Mouse (Mus musculus) T-cell, adult 2 months (primary cell): Measurements from ENCODE around the gene Oasl2.
A peak's percentile ranks its signal among the peaks of the same experiment; 100 is the strongest.
"Not testable (repeated sequence)": the region's sequence is repeated elsewhere in the genome, so short reads cannot be mapped to it uniquely, and the experiment has no call there.

ENCODE experiments used
- DNase-seq: peaks from one replicate; pipeline ENCODE4 v3.0.0; 2022; ENCODE audit warnings: low spot score

Oasl2 gene

GRCm38 (mm10) chr5:114896688-114897373 lies at the start of gene Oasl2:
TSS of gene Oasl2 (plus strand) at chr5:114896936.
- peak; percentile 25 for DNase-seq

GRCm38 (mm10) chr5:114851565-114852236 lies 45.0 kb upstream of the Oasl2 start:
- no peak for DNase-seq

GRCm38 (mm10) chr5:114853364-114853763 lies 43.4 kb upstream of the Oasl2 start, which contains the start of gene 4930519G04Rik:
TSS of gene 4930519G04Rik (plus strand) at chr5:114853664.
- not testable (repeated sequence) for DNase-seq

GRCm38 (mm10) chr5:114858582-114858981 lies 38.2 kb upstream of the Oasl2 start, which contains the start of gene Gm9936:
TSS of gene Gm9936 (minus strand) at chr5:114858682.
- no peak for DNase-seq

- peak; percentile 56 for DNase-seq
Measured at GRCm38 (mm10) chr5:114859253-114859652, 37.5 kb upstream of the Oasl2 start.

- no peak for DNase-seq
Measured at GRCm38 (mm10) chr5:114861730-114862129, 35.0 kb upstream of the Oasl2 start.

- DNase-seq, result peak; percentile 40
Measured at GRCm38 (mm10) chr5:114864813-114865212, 31.9 kb upstream of the Oasl2 start.

- DNase-seq, result no peak
Measured at GRCm38 (mm10) chr5:114865279-114865678, 31.5 kb upstream of the Oasl2 start.

GRCm38 (mm10) chr5:114875858-114876257 lies 20.9 kb upstream of the Oasl2 start:
- no peak for DNase-seq

GRCm38 (mm10) chr5:114876331-114876730 lies 20.4 kb upstream of the Oasl2 start:
- no peak for DNase-seq

- no peak for DNase-seq
Measured at GRCm38 (mm10) chr5:114877487-114877886, 19.2 kb upstream of the Oasl2 start.

- no peak for DNase-seq
Measured at GRCm38 (mm10) chr5:114879399-114879798, 17.3 kb upstream of the Oasl2 start.

- DNase-seq, result not testable (repeated sequence)
Measured at GRCm38 (mm10) chr5:114882319-114882718, 14.4 kb upstream of the Oasl2 start.

- no peak for DNase-seq
Measured at GRCm38 (mm10) chr5:114883022-114883421, 13.7 kb upstream of the Oasl2 start.

GRCm38 (mm10) chr5:114886801-114887200 lies 9.9 kb upstream of the Oasl2 start:
- DNase-seq, result no peak

GRCm38 (mm10) chr5:114888995-114889394 lies 7.7 kb upstream of the Oasl2 start:
- DNase-seq, result no peak

GRCm38 (mm10) chr5:114895542-114895941 lies 1.2 kb upstream of the Oasl2 start:
- no peak for DNase-seq

GRCm38 (mm10) chr5:114897374-114897793 lies 648 bp downstream of the Oasl2 start:
- DNase-seq, result peak; percentile 67

- no peak for DNase-seq
Measured at GRCm38 (mm10) chr5:114898857-114899256, 2.1 kb downstream of the Oasl2 start.

GRCm38 (mm10) chr5:114902413-114902812 lies 5.7 kb downstream of the Oasl2 start:
- DNase-seq, result peak; percentile 64

- no peak for DNase-seq
Measured at GRCm38 (mm10) chr5:114908598-114909305, 12.0 kb downstream of the Oasl2 start.

- DNase-seq, result no peak
Measured at GRCm38 (mm10) chr5:114913686-114914085, 16.9 kb downstream of the Oasl2 start.

- no peak for DNase-seq
Measured at GRCm38 (mm10) chr5:114914855-114915254, 18.1 kb downstream of the Oasl2 start.
